Mouse (Mus musculus) forelimb bud, embryonic 11.5 days (tissue): ENCODE measurements around the gene Bcl11a.

Experiments
- DNase-seq: peaks from one replicate; pipeline ENCODE4 v3.0.0-alpha.2; 2012; ENCODE audit warnings: low read depth, low spot score

Bcl11a gene

DNA sequence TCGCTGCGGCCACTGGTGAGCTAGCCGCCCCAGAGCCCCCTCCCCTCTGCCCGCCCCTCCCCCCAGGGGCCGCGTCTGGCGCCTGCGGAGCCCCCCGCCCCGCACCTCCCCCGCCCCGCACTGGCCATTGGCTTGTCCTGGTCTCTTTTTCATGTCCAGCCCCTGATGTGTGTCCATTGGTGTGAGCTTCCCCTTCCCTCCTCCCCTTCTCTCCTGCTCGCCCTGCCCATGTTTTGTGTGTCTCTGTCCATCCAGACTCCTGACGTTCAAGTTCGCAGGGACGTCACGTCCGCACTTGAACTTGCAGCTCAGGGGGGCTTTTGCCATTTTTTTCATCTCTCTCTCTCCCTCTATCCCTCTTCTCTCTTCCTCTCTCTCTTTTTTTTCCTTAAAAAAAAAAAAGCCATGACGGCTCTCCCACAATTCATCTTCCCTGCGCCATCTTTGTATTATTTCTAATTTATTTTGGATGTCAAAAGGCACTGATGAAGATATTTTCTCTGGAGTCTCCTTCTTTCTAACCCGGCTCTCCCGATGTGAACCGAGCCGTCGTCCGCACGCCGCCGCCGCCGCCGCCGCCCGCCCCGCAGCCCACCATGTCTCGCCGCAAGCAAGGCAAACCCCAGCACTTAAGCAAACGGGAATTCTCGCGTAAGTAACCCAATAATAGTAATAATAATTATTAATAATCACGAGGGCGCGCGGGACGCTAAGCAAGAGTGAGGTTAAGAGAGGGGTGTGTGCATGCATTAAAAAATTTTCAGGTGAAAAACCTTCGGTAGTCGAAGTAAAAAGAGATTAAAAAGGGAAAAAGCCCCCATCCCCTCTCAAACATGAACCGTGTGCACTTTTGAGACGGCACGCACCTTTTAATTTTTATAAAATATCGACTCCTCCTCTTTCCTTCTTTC, at the start of gene Bcl11a:
Gene Bcl11a, plus strand, starts transcription at position 262 of the 911 bp plus-strand sequence.
- DNase-seq, result peak; percentile 96

- DNase-seq, result no peak
These were observed 33.8 kb upstream of the Bcl11a start for GRCm38 (mm10) chr11:24044025-24044424.

DNA sequence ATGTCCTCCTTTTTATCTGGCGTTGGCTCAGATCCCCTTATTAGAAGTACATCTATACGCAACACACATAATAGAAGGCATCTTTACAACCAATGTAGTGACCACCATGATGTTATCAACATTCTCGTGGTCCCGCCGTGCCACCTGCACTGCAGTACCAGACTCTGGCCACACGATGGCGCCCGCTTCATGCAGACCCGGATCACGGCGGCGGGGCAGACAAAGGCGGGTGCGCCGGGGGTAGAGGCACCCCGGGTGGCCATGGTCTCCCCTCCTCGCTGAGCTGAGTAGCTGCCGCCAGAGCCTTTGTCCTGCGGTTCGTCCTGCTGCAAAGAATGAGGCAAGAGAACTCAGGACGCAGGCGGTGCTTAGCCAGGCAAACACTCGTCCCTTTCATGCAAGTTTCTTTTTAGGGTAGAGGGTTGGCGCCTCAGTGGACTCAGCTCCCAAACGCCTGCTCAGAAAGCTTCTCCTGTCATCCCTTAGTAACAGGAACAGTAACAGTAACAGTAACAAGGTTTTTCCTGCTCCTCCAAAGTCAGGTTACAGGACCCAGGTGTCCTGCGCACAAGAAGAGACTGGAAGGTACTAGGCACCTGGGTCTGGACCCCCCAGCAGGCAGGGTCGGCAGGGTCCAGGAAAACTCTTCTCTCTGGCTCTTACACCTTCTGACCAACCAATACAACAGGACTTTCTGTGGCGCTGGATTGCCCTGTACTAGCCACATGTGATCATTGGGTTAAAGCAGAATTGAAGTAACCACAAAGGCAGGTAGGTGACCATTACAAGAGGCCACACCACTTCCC, 28.4 kb upstream of the Bcl11a start:
- peak; percentile 75 for DNase-seq

DNA sequence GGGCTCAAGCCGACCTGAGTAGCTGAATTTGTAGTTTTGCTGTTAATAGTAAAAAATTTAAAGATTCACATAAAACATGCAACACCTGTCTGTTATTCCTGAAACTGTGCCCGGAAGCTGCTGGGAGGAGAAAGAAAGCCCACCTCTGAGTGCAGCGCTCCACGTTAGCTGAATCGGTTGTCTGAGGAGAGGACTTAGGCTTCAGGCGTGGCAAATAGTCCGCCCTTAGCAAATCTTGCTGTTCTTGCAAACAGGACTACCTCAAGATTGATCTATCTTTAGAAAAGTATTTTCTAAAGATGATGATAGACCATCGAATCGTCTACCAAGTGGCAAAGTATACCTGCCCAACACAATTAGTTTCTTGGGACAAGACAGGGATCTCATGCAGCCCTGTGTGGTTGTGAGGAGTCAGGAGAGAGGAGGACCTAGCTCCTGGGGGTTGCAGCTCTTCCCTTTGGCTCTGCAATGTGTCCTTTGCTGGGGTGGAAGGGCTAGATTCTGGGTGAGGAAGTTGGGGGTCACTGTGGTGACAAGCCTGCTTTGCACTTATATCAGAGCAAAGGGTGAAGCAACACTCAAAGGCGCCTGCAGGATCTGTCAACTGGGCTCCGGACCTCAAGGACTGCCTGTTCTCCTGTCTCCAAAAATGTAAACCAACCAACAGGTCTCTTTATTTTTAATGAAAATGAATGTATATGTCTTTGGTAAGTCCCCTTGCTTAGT, 27.7 kb upstream of the Bcl11a start:
- no peak for DNase-seq

- DNase-seq, result peak; percentile 46
These were observed 25.0 kb upstream of the Bcl11a start for GRCm38 (mm10) chr11:24052882-24053281.

- no peak for DNase-seq
These were observed 18.7 kb upstream of the Bcl11a start for GRCm38 (mm10) chr11:24059137-24059536.

DNA sequence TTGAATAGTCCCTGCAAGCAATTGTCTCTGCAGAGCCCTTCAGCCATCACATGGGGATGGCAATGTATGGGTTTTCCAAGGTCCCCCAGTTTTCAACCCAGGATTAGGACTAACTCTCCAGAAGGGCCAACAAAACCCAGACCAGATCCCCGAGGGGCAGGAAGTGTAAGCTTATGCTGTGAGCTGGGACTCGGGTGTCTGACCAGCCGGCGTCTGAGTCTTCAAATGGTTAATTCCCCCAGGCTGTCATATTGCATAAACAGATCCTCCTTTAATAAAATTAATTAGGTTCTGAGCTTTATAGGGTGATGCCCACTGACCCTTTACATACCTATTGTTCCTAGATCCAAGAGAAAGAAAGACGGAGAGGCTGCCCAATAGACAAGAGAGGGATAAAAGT, 17.4 kb upstream of the Bcl11a start:
- DNase-seq, result no peak

DNA sequence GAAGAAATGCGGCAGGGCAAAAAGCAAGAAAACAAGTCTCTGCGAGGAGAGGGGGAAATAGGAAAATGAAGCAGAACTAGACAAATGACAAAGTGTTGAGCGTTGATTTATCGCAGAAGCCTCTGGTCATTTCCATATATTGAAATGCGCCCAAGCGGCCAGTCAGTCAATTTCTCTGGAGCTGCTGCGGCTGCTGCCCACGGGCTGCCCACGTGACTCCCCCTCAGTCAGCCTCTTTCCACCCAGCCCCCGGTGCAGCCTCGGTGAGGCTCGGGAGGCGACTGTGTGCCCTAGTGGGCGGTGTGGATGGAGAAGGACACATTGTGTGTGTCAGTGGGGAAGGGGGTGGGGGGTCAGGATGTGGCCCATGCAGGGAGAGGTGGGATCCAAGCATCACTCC, 16.0 kb upstream of the Bcl11a start:
- peak; percentile 48 for DNase-seq

DNA sequence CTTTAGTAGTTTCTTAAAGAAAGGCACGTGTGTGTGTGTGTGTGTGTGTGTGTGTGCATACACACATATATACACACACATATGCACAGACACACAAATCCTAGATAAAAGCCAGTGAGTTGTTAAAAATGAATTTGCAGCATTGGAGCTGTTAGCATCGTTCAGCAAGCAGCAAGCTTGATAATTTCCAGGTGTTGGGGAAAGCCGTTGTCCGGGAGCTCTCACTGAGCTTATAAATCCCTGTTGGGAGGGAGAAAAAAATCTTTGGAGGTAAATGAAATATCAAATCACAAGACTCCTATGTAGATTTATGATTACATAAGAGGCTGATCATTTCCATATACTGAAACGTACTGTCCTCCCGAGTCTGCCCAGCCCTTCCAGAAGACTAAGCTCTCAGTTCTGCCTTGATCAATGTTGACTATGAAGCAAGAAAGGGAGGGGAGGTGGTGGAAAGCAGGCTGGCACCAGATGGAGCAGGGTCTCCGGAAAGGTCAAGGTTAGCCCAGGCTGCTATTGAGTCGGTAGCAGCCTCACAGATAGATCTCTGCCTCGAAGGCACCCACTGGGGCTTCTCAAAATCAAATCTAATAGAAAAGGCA, 15.3 kb upstream of the Bcl11a start:
- DNase-seq, result peak; percentile 61

DNA sequence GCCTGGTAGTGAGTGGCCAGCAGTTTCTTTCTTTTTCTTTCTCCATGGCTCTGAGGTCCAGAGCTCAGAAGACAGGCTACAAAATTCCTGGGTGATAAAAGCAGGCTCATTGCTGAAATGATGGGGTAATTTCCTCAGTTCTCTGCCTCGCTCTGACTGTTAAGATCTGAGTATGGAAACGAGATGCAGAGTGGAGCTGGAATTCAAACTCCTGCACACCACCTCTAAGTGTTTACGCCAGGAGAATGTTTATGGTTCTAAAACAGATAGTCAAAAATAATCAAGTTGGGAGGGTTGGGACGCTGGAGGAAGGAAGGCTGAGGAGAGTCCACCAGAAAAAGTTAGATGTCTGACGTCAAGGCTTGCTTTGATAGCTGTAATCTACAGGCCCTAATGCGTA, 13.6 kb upstream of the Bcl11a start:
- DNase-seq, result no peak

DNA sequence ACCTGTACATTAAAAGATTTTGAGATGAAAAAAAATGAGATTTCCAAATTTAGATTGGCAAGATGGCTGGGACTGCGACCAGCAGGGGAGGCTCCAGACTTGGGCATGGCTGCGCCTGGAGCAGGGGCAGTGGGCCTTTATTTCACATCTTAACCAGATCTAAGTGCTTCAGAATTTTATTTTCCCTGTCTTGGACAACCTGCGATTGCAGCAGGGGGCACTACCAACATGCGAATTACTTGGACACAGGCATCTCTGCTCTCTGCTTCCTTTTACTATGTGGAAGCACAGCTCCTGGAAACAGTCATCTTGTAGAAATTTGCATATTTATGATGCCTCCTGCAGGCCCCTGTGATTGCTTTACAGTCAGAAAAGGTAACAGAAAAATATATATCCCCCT, 12.5 kb upstream of the Bcl11a start:
- peak; percentile 56 for DNase-seq

- peak; percentile 83 for DNase-seq
These were observed 3.8 kb upstream of the Bcl11a start for GRCm38 (mm10) chr11:24074021-24074591.

- no peak for DNase-seq
These were observed 3.2 kb upstream of the Bcl11a start, which contains the start of gene A830031A19Rik for GRCm38 (mm10) chr11:24074634-24075104. TSS of gene A830031A19Rik (minus strand) at chr11:24075054.

DNA sequence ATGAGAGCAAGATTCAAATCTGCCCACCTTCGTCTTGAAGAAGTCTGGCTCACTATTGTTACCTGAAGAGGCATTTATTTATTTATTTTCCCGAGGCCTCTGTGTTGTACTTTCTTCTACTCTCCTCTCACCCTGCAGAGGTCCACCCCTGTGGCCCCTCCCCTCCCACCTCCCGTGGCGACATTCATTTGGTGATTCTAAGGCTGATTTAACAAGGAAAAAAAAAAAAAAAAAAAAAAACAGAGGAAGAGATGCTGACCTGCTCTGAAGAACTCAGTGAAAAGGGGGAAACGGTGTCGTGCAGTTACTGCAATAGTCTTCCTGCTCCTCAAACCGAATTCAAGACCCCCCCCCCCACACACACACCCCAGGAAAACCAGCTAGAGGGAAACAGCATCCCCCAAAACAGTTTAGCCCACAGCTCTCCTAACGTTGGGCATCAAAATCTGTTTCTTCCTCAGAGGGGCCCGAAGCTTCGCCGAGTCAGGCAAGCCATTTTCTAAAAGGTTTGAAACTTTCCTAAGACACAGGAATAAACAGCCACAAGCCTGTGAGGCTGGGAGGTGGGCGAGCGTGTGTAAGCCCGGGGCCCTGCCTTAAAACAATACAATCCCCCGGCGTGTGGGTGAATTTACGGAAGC, 2.2 kb upstream of the Bcl11a start:
- DNase-seq, result no peak

- DNase-seq, result peak; percentile 85
These were observed 1.7 kb upstream of the Bcl11a start for GRCm38 (mm10) chr11:24076127-24076650.

- DNase-seq, result peak; percentile 70
These were observed 780 bp upstream of the Bcl11a start for GRCm38 (mm10) chr11:24076821-24077730.

DNA sequence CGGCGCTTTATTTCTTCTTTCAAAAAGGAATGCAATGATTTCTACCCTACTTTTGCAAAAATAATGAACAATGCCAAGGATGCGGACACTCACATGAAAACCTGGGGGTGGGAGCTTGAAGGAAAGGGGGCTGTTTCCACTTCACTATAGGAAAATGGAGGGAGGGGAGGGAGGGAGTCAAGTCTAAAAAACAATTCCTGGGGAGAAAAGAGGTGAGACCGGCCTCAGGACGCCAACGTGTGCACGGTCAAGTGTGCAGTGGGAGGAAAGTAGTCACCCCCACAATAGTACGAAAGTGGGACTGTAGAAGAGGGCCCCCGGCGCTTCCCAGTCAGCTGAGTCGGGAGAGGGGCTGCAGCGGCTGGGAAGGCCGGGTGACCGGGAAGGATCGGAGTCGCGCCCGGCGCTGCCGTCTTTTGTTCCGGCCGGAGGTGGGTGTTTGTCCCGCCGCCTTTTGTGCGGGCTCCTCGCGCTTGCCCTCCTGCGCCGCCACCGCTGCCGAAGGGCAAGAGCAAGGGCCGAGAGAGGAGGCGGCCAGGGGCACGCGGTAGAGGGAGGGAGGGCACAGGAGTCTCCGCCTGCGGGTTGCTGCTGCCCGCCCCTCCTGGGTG, 955 bp downstream of the Bcl11a start:
- no peak for DNase-seq
